Mouse (Mus musculus) kidney, embryonic 14.5 days (tissue): Measurements from ENCODE around the gene Gas7. TPM values are rescaled to one million over a fixed set of nuclear protein-coding genes. Genes with fewer than 3 reads are reported as not detected.

Source experiments
- ATAC-seq: fragments of 200-750 bp; cut with Nextera tagmentation; 2 replicates; pipeline ENCODE4 v1.8.0; 2017; ENCODE audit warnings: moderate number of reproducible peaks, mild to moderate bottlenecking, moderate TSS enrichment, moderate library complexity; ENCODE audit not compliant: low FRiP score, low TSS enrichment
- H3K27ac ChIP-seq: fragments of 300-500 bp; sonication (generic); 2 replicates; pipeline ENCODE4 v1.5.1; 2014; ENCODE audit warnings: low read depth, mild to moderate bottlenecking, low read length, moderate library complexity, mixed read lengths
- H3K27me3 ChIP-seq: fragments of 300-500 bp; sonication (generic); 2 replicates; pipeline ENCODE4 v1.6.1; 2014; ENCODE audit warnings: mild to moderate bottlenecking, low read length; ENCODE audit not compliant: control insufficient read depth, insufficient read depth
- H3K36me3 ChIP-seq: fragments of 300-500 bp; sonication (generic); 2 replicates; pipeline ENCODE4 v1.6.1; 2014; ENCODE audit warnings: low read length, mixed read lengths; ENCODE audit not compliant: control insufficient read depth, insufficient read depth
- H3K4me1 ChIP-seq: fragments of 300-500 bp; sonication (generic); 2 replicates; pipeline ENCODE4 v1.6.1; 2014; ENCODE audit warnings: low read length, mixed read lengths; ENCODE audit not compliant: control insufficient read depth, insufficient read depth
- H3K4me2 ChIP-seq: fragments of 300-500 bp; sonication (generic); replicated peaks from 2 replicates; pipeline ENCODE4 v1.6.1; 2014; ENCODE audit warnings: low read depth, mild to moderate bottlenecking, low read length
- H3K4me3 ChIP-seq: fragments of 300-500 bp; sonication (generic); 2 replicates; pipeline ENCODE4 v1.5.1; 2014; ENCODE audit warnings: mild to moderate bottlenecking, low read length
- H3K9ac ChIP-seq: fragments of 300-500 bp; sonication (generic); 2 replicates; pipeline ENCODE4 v1.6.1; 2014; ENCODE audit warnings: low read depth, mild to moderate bottlenecking, low read length, moderate library complexity
- H3K9me3 ChIP-seq: fragments of 300-500 bp; sonication (generic); 2 replicates; pipeline ENCODE4 v1.6.1; 2016; ENCODE audit warnings: low read length; ENCODE audit not compliant: control insufficient read depth
- WGBS: fragments of 180-500 bp; shearing (Covaris S2); extraction: QIAGEN DNeasy Blood & Tissue Kit; methylation state at CpG from one replicate; pipeline ENCODE4 v1.1.7; 2014; 5-methylcytosine and 5-hydroxymethylcytosine counted together
- polyA plus RNA-seq: library from polyadenylated mRNA; unstranded; fragments of >200 nt; fragmentation: Nextera tagmentation; extraction: Ambion mirVana; gene quantifications from 2 replicates; pipeline ENCODE4 v1.2.1, GENCODE M21; 2014

The Gas7 gene
- polyA plus RNA-seq, 1 experiment from 2014 or later, result 8.3 TPM

- no peak overlapping the region for H3K4me3 ChIP-seq
- no peak overlapping the region for H3K27ac ChIP-seq
- no peak overlapping the region for H3K9ac ChIP-seq
- no peaks in the 10 kb centered on the region for H3K9me3 ChIP-seq
- H3K4me2 ChIP-seq, result no peak overlapping the region
- no peaks in the 10 kb centered on the region for H3K27me3 ChIP-seq
- WGBS, result 51% methylated on average over 3 of the region's 3 CpGs
- ATAC-seq, result no peak
- no peaks in the 10 kb centered on the region for H3K36me3 ChIP-seq
- H3K4me1 ChIP-seq, result no peaks in the 10 kb centered on the region
Measured at GRCm38 (mm10) chr11:67633620-67634229, 178.5 kb downstream of the Gas7 start.

GRCm38 (mm10) chr11:67636201-67636600 lies 181.0 kb downstream of the Gas7 start:
- H3K4me3 ChIP-seq, result no peak overlapping the region
- H3K4me1 ChIP-seq, result no peaks in the 10 kb centered on the region
- no peaks in the 10 kb centered on the region for H3K9me3 ChIP-seq
- ATAC-seq, result no peak
- 67% methylated on average over 4 of the region's 4 CpGs for WGBS
- no peak overlapping the region for H3K9ac ChIP-seq
- no peaks in the 10 kb centered on the region for H3K36me3 ChIP-seq
- H3K27ac ChIP-seq, result no peak overlapping the region
- no peak overlapping the region for H3K4me2 ChIP-seq
- H3K27me3 ChIP-seq, result no peaks in the 10 kb centered on the region

GRCm38 (mm10) chr11:67636905-67637586 lies 181.8 kb downstream of the Gas7 start:
- no peak overlapping the region for H3K4me3 ChIP-seq
- no peak overlapping the region for H3K27ac ChIP-seq
- H3K27me3 ChIP-seq, result no peaks in the 10 kb centered on the region
- H3K9ac ChIP-seq, result no peak overlapping the region
- ATAC-seq, result no peak
- no peaks in the 10 kb centered on the region for H3K4me1 ChIP-seq
- no peaks in the 10 kb centered on the region for H3K9me3 ChIP-seq
- no peak overlapping the region for H3K4me2 ChIP-seq
- no peaks in the 10 kb centered on the region for H3K36me3 ChIP-seq
- 55% methylated on average over 6 of the region's 6 CpGs for WGBS

GRCm38 (mm10) chr11:67638401-67638800 lies 183.2 kb downstream of the Gas7 start:
- ATAC-seq, result no peak

GRCm38 (mm10) chr11:67640299-67640698 lies 185.1 kb downstream of the Gas7 start:
- no peak for ATAC-seq
- H3K36me3 ChIP-seq, result no peaks in the 10 kb centered on the region
- H3K27me3 ChIP-seq, result no peaks in the 10 kb centered on the region
- no peaks in the 10 kb centered on the region for H3K4me1 ChIP-seq
- H3K4me3 ChIP-seq, result no peak overlapping the region
- H3K9ac ChIP-seq, result no peak overlapping the region
- no peaks in the 10 kb centered on the region for H3K9me3 ChIP-seq
- 95% methylated on average over 6 of the region's 6 CpGs for WGBS
- no peak overlapping the region for H3K4me2 ChIP-seq
- no peak overlapping the region for H3K27ac ChIP-seq

More at GRCm38 (mm10) chr11:67638401-67638800, 183.2 kb downstream of the Gas7 start:
- 89% methylated on average over 3 of the region's 3 CpGs for WGBS
- Histone ChIP-seq H3K4me1 (no peaks in the 10 kb centered on the region), H3K27me3 (no peaks in the 10 kb centered on the region), H3K9me3 (no peaks in the 10 kb centered on the region), H3K4me2 (no peak overlapping the region), H3K27ac (no peak overlapping the region), H3K36me3 (no peaks in the 10 kb centered on the region), H3K4me3 (no peak overlapping the region), H3K9ac (no peak overlapping the region)

- Histone ChIP-seq H3K4me3 (no peak overlapping the region), H3K9ac (no peak overlapping the region), H3K36me3 (no peaks in the 10 kb centered on the region), H3K4me2 (no peak overlapping the region), H3K9me3 (no peaks in the 10 kb centered on the region), H3K27ac (no peak overlapping the region), H3K27me3 (no peaks in the 10 kb centered on the region), H3K4me1 (no peaks in the 10 kb centered on the region)
- ATAC-seq, result no peak
- 95% methylated on average over 8 of the region's 8 CpGs for WGBS
Measured at GRCm38 (mm10) chr11:67642421-67642820, 187.2 kb downstream of the Gas7 start.

- WGBS, result 79% methylated on average over 5 of the region's 5 CpGs
Measured at GRCm38 (mm10) chr11:67642835-67643234, 187.6 kb downstream of the Gas7 start.

GRCm38 (mm10) chr11:67643465-67643864 lies 188.2 kb downstream of the Gas7 start:
- no peaks in the 10 kb centered on the region for H3K4me1 ChIP-seq

More at GRCm38 (mm10) chr11:67642835-67643234, 187.6 kb downstream of the Gas7 start:
- Histone ChIP-seq H3K4me3 (no peak overlapping the region), H3K4me1 (no peaks in the 10 kb centered on the region), H3K36me3 (no peaks in the 10 kb centered on the region), H3K9me3 (no peaks in the 10 kb centered on the region), H3K27ac (no peak overlapping the region), H3K27me3 (no peaks in the 10 kb centered on the region), H3K4me2 (no peak overlapping the region), H3K9ac (no peak overlapping the region)
- ATAC-seq, result no peak

GRCm38 (mm10) chr11:67644632-67645149 lies 189.5 kb downstream of the Gas7 start:
- no peak overlapping the region for H3K4me3 ChIP-seq
- H3K36me3 ChIP-seq, result no peaks in the 10 kb centered on the region
- no peak for ATAC-seq
- no peak overlapping the region for H3K9ac ChIP-seq
- H3K9me3 ChIP-seq, result no peaks in the 10 kb centered on the region
- H3K27me3 ChIP-seq, result no peaks in the 10 kb centered on the region
- no peaks in the 10 kb centered on the region for H3K4me1 ChIP-seq
- no peak overlapping the region for H3K27ac ChIP-seq
- WGBS, result 81% methylated on average over 6 of the region's 6 CpGs
- H3K4me2 ChIP-seq, result no peak overlapping the region

More at GRCm38 (mm10) chr11:67643465-67643864, 188.2 kb downstream of the Gas7 start:
- WGBS, result 81% methylated on average over 3 of the region's 3 CpGs
- ATAC-seq, result no peak
- H3K27me3 ChIP-seq, result no peaks in the 10 kb centered on the region
- no peak overlapping the region for H3K9ac ChIP-seq
- no peak overlapping the region for H3K4me2 ChIP-seq
- no peaks in the 10 kb centered on the region for H3K9me3 ChIP-seq
- no peak overlapping the region for H3K27ac ChIP-seq
- no peaks in the 10 kb centered on the region for H3K36me3 ChIP-seq
- H3K4me3 ChIP-seq, result no peak overlapping the region
